ENCODE assay signal across 12 mouse cellular contexts in genomic region chr5:13992734-13993396, GRCm38 (mm10). TPM values are rescaled to one million over a fixed set of nuclear protein-coding genes. Genes with fewer than 3 reads are reported as not detected.
DNase-seq lines count a peak whose midpoint lies in the region; ATAC-seq and TF ChIP-seq lines count a peak whose summit lies in the region.
"Had no signal": no experiment of that assay in that cellular context is flagged by ENCODE, and none has a peak within 500 bp of the region (broad histone marks: within the 10 kb centered on the region; RNA-seq: fewer than 3 reads in every experiment).

No protein-coding gene starts in this region.

- no peaks in the 10 kb centered on the region for H3K27me3 ChIP-seq in kidney, adult 2 months (replicated peaks; ENCODE audit: control insufficient read depth, insufficient read depth, low read length)
- H3K27me3 ChIP-seq in lung, embryonic 16.5 days (ENCODE audit: control insufficient read depth, insufficient read depth, low read depth, low read length), result no peaks in the 10 kb centered on the region
- H3K27me3 ChIP-seq: heart, embryonic 13.5 days had no signal

- peak overlapping the region; percentile 45; the same call in 1 of the 2 replicates for H3K9ac ChIP-seq in lung, embryonic 16.5 days (ENCODE audit: low read length)
- H3K9ac ChIP-seq: heart, embryonic 13.5 days had no signal

- peak; percentile 96 for ATAC-seq in lung, embryonic 16.5 days (ENCODE audit: low read depth)

- peak; percentile 14 for DNase-seq in kidney, postnatal 10 days
- no peak for DNase-seq in kidney, adult 2 months
- DNase-seq in embryo, embryonic 11 days, result peak; percentile 35
- peak; percentile 33 for DNase-seq in urinary bladder, postnatal 25 days (ENCODE audit: low spot score)
- no peak for DNase-seq in thymus, postnatal 0 days (ENCODE audit: low spot score)
- no peak for DNase-seq in layer of hippocampus, postnatal 25 days (ENCODE audit: extremely low spot score in 1 of 2, low spot score in 1 of 2)
- DNase-seq in left cerebral cortex, postnatal 14 days (ENCODE audit: low spot score in 2 of 2), result no peak
- DNase-seq: cerebellum, postnatal 10 days had no signal

- H3K36me3 ChIP-seq in kidney, adult 2 months (ENCODE audit: control insufficient read depth, insufficient read depth, low read length), result no peaks in the 10 kb centered on the region
- no peaks in the 10 kb centered on the region for H3K36me3 ChIP-seq in lung, embryonic 16.5 days (ENCODE audit: control insufficient read depth, insufficient read depth, low read length)
- H3K36me3 ChIP-seq: forebrain, embryonic 10.5 days; heart, embryonic 13.5 days had no signal

- H3K9me3 ChIP-seq in lung, embryonic 16.5 days (ENCODE audit: control insufficient read depth, low read length), result no peaks in the 10 kb centered on the region
- H3K9me3 ChIP-seq: heart, embryonic 13.5 days had no signal

- TF ChIP-seq CTCF in kidney, adult 2 months (conservative IDR thresholded peaks at IDR 0.05; ENCODE audit: insufficient read depth, insufficient read length, low read depth, low read length), result no peak

- H3K4me2 ChIP-seq in lung, embryonic 16.5 days (ENCODE audit: low read depth, low read length), result peak overlapping the region; percentile 35
- H3K4me2 ChIP-seq: heart, embryonic 13.5 days; midbrain, embryonic 11.5 days had no signal

- H3K4me3 ChIP-seq in kidney, adult 2 months (ENCODE audit: insufficient read depth, low read depth, low read length), result no peak overlapping the region
- H3K4me3 ChIP-seq in lung, embryonic 16.5 days (ENCODE audit: low read length), result no peak overlapping the region
- H3K4me3 ChIP-seq: forebrain, embryonic 10.5 days; heart, embryonic 13.5 days had no signal

- intact Hi-C loops in left cerebral cortex, postnatal 14 days (cut with DNase I), result no loop called here

- no peak overlapping the region for H3K27ac ChIP-seq in kidney, adult 2 months (ENCODE audit: insufficient read depth, low read depth, low read length)
- H3K27ac ChIP-seq in lung, embryonic 16.5 days (ENCODE audit: low read length), result peak overlapping the region; percentile 89
- H3K27ac ChIP-seq: forebrain, embryonic 10.5 days; heart, embryonic 13.5 days had no signal

- 23% methylated on average over 11 of the region's 11 CpGs for WGBS in kidney, adult 2 months
- WGBS in lung, embryonic 16.5 days, result 6% methylated on average over 11 of the region's 11 CpGs

- TF ChIP-seq POLR2A in kidney, adult 2 months (IDR thresholded peaks at IDR 0.05; ENCODE audit: low read depth, low read length), result no peak

- H3K4me1 ChIP-seq in kidney, adult 2 months (ENCODE audit: control insufficient read depth, insufficient read depth, low read length), result no peaks in the 10 kb centered on the region
- H3K4me1 ChIP-seq in lung, embryonic 16.5 days (replicated peaks; ENCODE audit: control insufficient read depth, insufficient read depth, low read length), result peaks cover 3% of the 10 kb centered on the region; the same call in 1 of the 2 replicates
- H3K4me1 ChIP-seq: forebrain, embryonic 10.5 days; heart, embryonic 13.5 days had no signal

RNA-seq across cellular contexts. Expression of gene Sema3e, which starts 32.2 kb away (rescaled TPM):
- 1.1 TPM in 2 replicates for polyA plus RNA-seq in kidney, adult 2 months (2012; rRNA removed)
- polyA plus RNA-seq in lung, embryonic 16.5 days (2015; fragmentation: Nextera tagmentation; extraction: Ambion mirVana), result 25.0 and 25.4 TPM in 2 replicates
- polyA plus RNA-seq in thymus, postnatal 0 days (2015; fragmentation: Nextera tagmentation; extraction: Ambion mirVana), result 0.09 and 0.20 TPM in 2 replicates
- total RNA-seq in layer of hippocampus, postnatal 25 days (2021), result 10 to 100 TPM; 44.4 to 46.5 TPM
- 10 to 100 TPM; 12.0 to 16.8 TPM for total RNA-seq in left cerebral cortex, postnatal 14 days (2021)

Comparison
In these comparisons a context has a peak if more than half of its experiments do, and no peak if none do; other contexts are left out.
1. DNase-seq: peak in kidney, postnatal 10 days (single experiment), embryo, embryonic 11 days (single experiment) and urinary bladder, postnatal 25 days (single experiment); none in kidney, adult 2 months (single experiment), thymus, postnatal 0 days (single experiment), layer of hippocampus, postnatal 25 days (0 of 2) and left cerebral cortex, postnatal 14 days (0 of 2).
2. RNA of gene Sema3e, which starts 32.2 kb away (polyA plus RNA-seq): 25.0 to 25.4 TPM in lung, embryonic 16.5 days; 1.1 TPM in kidney, adult 2 months and 0.09 to 0.20 TPM in thymus, postnatal 0 days; every median in the first group is over 10 times any median in the second.